Mouse (Mus musculus): Measurements from ENCODE around the gene Trmt112. TPM values are rescaled to one million over a fixed set of nuclear protein-coding genes. Genes with fewer than 3 reads are reported as not detected.

Gene Trmt112
- polyA plus RNA-seq, 1 experiment from 2014 or later = 131 TPM

DNA sequence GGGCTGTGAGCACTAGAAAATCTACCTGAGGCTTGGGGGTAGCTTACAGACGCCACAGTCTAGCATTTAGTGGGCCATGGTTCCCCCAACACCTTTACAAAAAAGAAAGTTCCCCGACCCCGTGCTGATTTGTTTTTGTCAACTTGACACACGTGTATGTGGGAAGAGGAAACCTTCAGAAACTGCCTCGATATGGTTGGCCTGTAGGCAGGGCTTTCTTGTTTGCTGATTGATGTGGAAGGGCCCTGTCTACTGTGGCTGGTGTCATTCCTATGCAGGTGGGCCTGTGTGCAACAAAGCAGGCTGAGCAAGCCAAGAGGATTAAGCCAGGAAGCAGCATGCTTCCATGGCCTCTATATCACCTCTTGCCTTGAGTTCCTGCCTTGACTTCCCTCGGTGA, 3.5 kb downstream of the Trmt112 start:
- ATAC-seq (ENCODE audit: insufficient read depth, low FRiP score, low TSS enrichment) (no peak), DNase-seq (ENCODE audit: low spot score) (no peak)
- no peak overlapping the region for H3K4me2 ChIP-seq (ENCODE audit: low read depth)
- H3K9me3 ChIP-seq (ENCODE audit: control insufficient read depth, low read length) = no peaks in the 10 kb centered on the region
- H3K9ac ChIP-seq (ENCODE audit: low read length) = no peak overlapping the region
- peaks cover 9% of the 10 kb centered on the region; the same call in 1 of the 2 replicates for H3K36me3 ChIP-seq (ENCODE audit: control insufficient read depth, insufficient read depth, low read length)
- WGBS = 93% methylated on average over 6 of the region's 6 CpGs
- no peak overlapping the region for H3K27ac ChIP-seq (ENCODE audit: low read depth, low read length)
- no peaks in the 10 kb centered on the region for H3K27me3 ChIP-seq (ENCODE audit: control insufficient read depth, insufficient read depth, low read length)
- H3K4me3 ChIP-seq (ENCODE audit: low read depth, low read length) = no peak overlapping the region
- H3K4me1 ChIP-seq (ENCODE audit: control insufficient read depth, insufficient read depth, low read length) = peaks cover 14% of the 10 kb centered on the region

DNA sequence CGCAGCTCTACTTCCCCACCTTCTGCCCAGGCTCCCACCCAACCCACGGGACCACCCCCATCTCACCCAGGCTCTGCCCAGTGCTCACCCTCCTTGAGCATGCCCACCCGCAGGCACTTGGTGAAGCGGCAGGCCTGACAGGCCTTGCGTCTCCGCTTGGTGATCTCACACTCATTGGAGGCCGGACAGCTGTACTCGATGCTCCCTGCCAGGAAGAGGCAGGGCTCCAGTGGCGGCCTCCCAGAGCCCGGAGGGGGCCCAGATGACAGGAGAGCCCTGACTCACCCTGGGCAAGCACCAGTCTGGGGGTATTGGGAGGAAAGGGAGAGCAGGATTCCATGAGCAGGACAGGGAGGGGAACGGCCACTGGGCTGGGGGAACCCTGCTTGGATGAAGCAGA, 4.5 kb downstream of the Trmt112 start:
- ATAC-seq (ENCODE audit: insufficient read depth, low FRiP score, low TSS enrichment) = no peak
- no peak overlapping the region for H3K27ac ChIP-seq (ENCODE audit: low read depth, low read length)
- 85% methylated on average over 11 of the region's 11 CpGs for WGBS
- H3K36me3 ChIP-seq (ENCODE audit: control insufficient read depth, insufficient read depth, low read length) = peaks cover 9% of the 10 kb centered on the region; the same call in 1 of the 2 replicates
- H3K4me2 ChIP-seq (ENCODE audit: low read depth) = no peak overlapping the region
- H3K4me3 ChIP-seq (ENCODE audit: low read depth, low read length) = no peak overlapping the region
- H3K4me1 ChIP-seq (ENCODE audit: control insufficient read depth, insufficient read depth, low read length) = peaks cover 6% of the 10 kb centered on the region
- no peak for DNase-seq (ENCODE audit: low spot score)
- no peak overlapping the region for H3K9ac ChIP-seq (ENCODE audit: low read length)
- no peaks in the 10 kb centered on the region for H3K27me3 ChIP-seq (ENCODE audit: control insufficient read depth, insufficient read depth, low read length)
- no peaks in the 10 kb centered on the region for H3K9me3 ChIP-seq (ENCODE audit: control insufficient read depth, low read length)

DNA sequence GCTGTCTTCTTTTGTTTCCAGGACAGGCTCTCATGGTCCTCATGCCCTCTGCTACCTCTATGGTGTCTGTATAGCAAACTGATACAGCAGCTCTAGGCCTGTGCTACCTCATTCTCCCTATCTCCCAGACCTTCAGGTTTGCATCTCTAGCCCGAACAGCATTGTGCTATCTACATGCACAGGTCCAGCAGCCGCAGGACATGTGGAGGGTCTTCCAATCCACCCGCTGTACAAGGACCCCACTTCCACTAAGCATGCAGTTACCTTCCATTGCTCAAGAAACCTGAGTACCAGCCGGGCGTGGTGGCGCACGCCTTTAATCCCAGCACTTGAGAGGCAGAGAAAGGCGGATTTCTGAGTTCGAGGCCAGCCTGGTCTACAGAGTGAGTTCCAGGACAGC, 5.0 kb downstream of the Trmt112 start:
- Histone ChIP-seq H3K36me3 (ENCODE audit: control insufficient read depth, insufficient read depth, low read length) (peaks cover 9% of the 10 kb centered on the region; the same call in 1 of the 2 replicates), H3K27ac (ENCODE audit: low read depth, low read length) (no peak overlapping the region), H3K4me3 (ENCODE audit: low read depth, low read length) (no peak overlapping the region), H3K4me1 (ENCODE audit: control insufficient read depth, insufficient read depth, low read length) (peaks cover 4% of the 10 kb centered on the region), H3K27me3 (ENCODE audit: control insufficient read depth, insufficient read depth, low read length) (no peaks in the 10 kb centered on the region), H3K9ac (ENCODE audit: low read length) (no peak overlapping the region), H3K4me2 (ENCODE audit: low read depth) (no peak overlapping the region), H3K9me3 (ENCODE audit: control insufficient read depth, low read length) (no peaks in the 10 kb centered on the region)
- 94% methylated on average over 9 of the region's 9 CpGs for WGBS
- no peak for DNase-seq (ENCODE audit: low spot score)
- ATAC-seq (ENCODE audit: insufficient read depth, low FRiP score, low TSS enrichment) = no peak

DNA sequence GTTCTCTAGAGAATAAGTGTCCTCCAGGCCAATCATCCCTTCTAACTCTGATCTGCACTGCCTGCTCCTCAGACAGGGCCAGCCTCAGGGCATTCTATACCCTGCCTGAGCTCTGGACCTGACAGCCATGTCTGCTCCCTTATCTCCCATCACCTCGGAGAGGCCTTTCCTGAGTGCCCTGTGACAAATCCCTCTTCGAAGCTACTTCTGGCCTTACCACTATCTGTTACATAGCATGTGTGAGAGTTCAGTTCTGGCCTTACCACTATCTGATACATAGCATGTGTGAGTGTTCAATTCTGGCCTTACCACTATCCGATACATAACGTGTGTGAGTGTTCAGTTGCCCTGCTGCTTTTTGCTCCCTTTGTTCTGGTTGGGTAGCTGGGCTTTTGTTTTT, 5.8 kb downstream of the Trmt112 start:
- H3K36me3 ChIP-seq (ENCODE audit: control insufficient read depth, insufficient read depth, low read length) = peaks cover 9% of the 10 kb centered on the region; the same call in 1 of the 2 replicates

DNA sequence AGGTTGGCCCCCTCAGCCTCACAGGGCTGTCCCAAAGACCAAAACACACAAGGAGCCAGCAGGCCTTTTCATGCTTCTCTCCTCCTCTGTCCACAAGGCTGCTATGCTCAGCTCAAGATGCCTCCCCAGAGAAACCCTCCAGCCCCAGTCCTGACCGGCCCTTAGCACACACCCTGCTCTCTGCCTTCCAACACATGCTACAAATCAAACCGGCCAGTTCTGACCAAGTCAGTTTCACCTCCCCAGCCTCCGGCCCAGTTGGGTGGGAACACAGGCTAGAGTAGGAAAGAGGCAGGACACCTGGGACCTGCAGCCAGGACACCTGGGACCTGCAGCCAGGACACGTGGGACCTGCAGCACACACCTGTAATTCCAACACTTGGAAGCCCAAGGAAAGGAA, 7.0 kb downstream of the Trmt112 start:
- ATAC-seq (ENCODE audit: insufficient read depth, low FRiP score, low TSS enrichment) (no peak), DNase-seq (ENCODE audit: low spot score) (no peak)
- H3K27ac ChIP-seq (ENCODE audit: low read depth, low read length) = no peak overlapping the region
- no peaks in the 10 kb centered on the region for H3K27me3 ChIP-seq (ENCODE audit: control insufficient read depth, insufficient read depth, low read length)
- no peak overlapping the region for H3K9ac ChIP-seq (ENCODE audit: low read length)
- H3K4me1 ChIP-seq (ENCODE audit: control insufficient read depth, insufficient read depth, low read length) = peaks cover 13% of the 10 kb centered on the region
- WGBS = 81% methylated on average over 4 of the region's 4 CpGs
- H3K4me2 ChIP-seq (ENCODE audit: low read depth) = no peak overlapping the region
- no peak overlapping the region for H3K4me3 ChIP-seq (ENCODE audit: low read depth, low read length)
- H3K36me3 ChIP-seq (ENCODE audit: control insufficient read depth, insufficient read depth, low read length) = peaks cover 9% of the 10 kb centered on the region; the same call in 1 of the 2 replicates
- H3K9me3 ChIP-seq (ENCODE audit: control insufficient read depth, low read length) = no peaks in the 10 kb centered on the region

More for the DNA sequence above, 5.8 kb downstream of the Trmt112 start:
- no peak overlapping the region for H3K4me2 ChIP-seq (ENCODE audit: low read depth)
- no peak overlapping the region for H3K27ac ChIP-seq (ENCODE audit: low read depth, low read length)
- no peak overlapping the region for H3K9ac ChIP-seq (ENCODE audit: low read length)
- peaks cover 9% of the 10 kb centered on the region for H3K4me1 ChIP-seq (ENCODE audit: control insufficient read depth, insufficient read depth, low read length)
- H3K4me3 ChIP-seq (ENCODE audit: low read depth, low read length) = no peak overlapping the region
- 94% methylated on average over 4 of the region's 4 CpGs for WGBS
- no peak for DNase-seq (ENCODE audit: low spot score)
- no peak for ATAC-seq (ENCODE audit: insufficient read depth, low FRiP score, low TSS enrichment)
- H3K27me3 ChIP-seq (ENCODE audit: control insufficient read depth, insufficient read depth, low read length) = no peaks in the 10 kb centered on the region
- H3K9me3 ChIP-seq (ENCODE audit: control insufficient read depth, low read length) = no peaks in the 10 kb centered on the region

DNA sequence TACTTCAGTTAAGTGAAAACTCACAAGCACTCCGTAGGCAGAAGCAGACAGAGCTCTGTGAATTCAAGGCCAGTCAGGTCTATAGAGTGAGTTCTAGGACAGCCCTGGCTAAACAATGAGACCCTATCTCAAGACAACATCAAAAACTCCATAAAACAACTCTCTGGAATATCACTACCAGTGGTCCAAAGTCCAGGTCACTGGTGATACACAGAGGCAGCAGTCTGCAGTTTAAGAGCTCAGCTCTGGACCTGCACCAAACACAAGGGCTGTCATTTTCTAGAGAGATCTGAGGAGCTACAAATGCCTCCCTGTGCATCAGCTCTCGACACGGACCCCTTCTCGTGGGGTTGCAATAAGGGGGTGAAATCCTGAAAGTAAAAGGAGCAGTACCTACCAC, 8.8 kb downstream of the Trmt112 start:
- WGBS = 88% methylated on average over 4 of the region's 4 CpGs
- ATAC-seq (ENCODE audit: insufficient read depth, low FRiP score, low TSS enrichment) = no peak

DNA sequence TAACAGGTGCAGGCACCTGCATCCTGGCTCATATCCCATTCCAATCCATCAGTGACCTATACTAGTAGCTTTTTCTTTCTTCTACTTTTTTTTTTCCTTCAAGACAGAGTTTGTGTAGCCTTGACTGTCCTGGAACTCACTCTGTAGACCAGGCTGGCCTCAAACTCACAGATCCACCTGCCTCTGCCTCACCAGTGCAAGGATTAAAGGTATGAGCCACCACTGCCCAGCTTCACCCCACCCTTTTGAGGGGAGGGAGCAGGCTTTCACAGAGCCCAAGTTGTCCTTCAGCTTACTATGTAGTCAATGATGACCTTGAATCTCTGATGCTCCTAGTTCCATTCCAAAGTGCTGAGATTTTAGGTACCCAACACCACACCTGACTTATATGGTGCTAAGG, 9.9 kb downstream of the Trmt112 start:
- DNase-seq (ENCODE audit: low spot score) (no peak), ATAC-seq (ENCODE audit: insufficient read depth, low FRiP score, low TSS enrichment) (no peak)
- no peak overlapping the region for H3K4me2 ChIP-seq (ENCODE audit: low read depth)
- peaks cover 16% of the 10 kb centered on the region for H3K4me1 ChIP-seq (ENCODE audit: control insufficient read depth, insufficient read depth, low read length)
- H3K27ac ChIP-seq (ENCODE audit: low read depth, low read length) = no peak overlapping the region
- no peak overlapping the region for H3K9ac ChIP-seq (ENCODE audit: low read length)
- H3K4me3 ChIP-seq (ENCODE audit: low read depth, low read length) = no peak overlapping the region
- no peaks in the 10 kb centered on the region for H3K36me3 ChIP-seq (ENCODE audit: control insufficient read depth, insufficient read depth, low read length)
- H3K27me3 ChIP-seq (ENCODE audit: control insufficient read depth, insufficient read depth, low read length) = peaks cover 21% of the 10 kb centered on the region
- H3K9me3 ChIP-seq (ENCODE audit: control insufficient read depth, low read length) = no peaks in the 10 kb centered on the region

More for the DNA sequence above, 8.8 kb downstream of the Trmt112 start:
- peaks cover 11% of the 10 kb centered on the region for H3K27me3 ChIP-seq (ENCODE audit: control insufficient read depth, insufficient read depth, low read length)
- H3K36me3 ChIP-seq (ENCODE audit: control insufficient read depth, insufficient read depth, low read length) = peaks cover 2% of the 10 kb centered on the region; the same call in 1 of the 2 replicates
- DNase-seq (ENCODE audit: low spot score) = no peak
- peaks cover 16% of the 10 kb centered on the region for H3K4me1 ChIP-seq (ENCODE audit: control insufficient read depth, insufficient read depth, low read length)
- H3K4me3 ChIP-seq (ENCODE audit: low read depth, low read length) = no peak overlapping the region
- no peak overlapping the region for H3K27ac ChIP-seq (ENCODE audit: low read depth, low read length)
- no peak overlapping the region for H3K9ac ChIP-seq (ENCODE audit: low read length)
- no peak overlapping the region for H3K4me2 ChIP-seq (ENCODE audit: low read depth)
- H3K9me3 ChIP-seq (ENCODE audit: control insufficient read depth, low read length) = no peaks in the 10 kb centered on the region

DNA sequence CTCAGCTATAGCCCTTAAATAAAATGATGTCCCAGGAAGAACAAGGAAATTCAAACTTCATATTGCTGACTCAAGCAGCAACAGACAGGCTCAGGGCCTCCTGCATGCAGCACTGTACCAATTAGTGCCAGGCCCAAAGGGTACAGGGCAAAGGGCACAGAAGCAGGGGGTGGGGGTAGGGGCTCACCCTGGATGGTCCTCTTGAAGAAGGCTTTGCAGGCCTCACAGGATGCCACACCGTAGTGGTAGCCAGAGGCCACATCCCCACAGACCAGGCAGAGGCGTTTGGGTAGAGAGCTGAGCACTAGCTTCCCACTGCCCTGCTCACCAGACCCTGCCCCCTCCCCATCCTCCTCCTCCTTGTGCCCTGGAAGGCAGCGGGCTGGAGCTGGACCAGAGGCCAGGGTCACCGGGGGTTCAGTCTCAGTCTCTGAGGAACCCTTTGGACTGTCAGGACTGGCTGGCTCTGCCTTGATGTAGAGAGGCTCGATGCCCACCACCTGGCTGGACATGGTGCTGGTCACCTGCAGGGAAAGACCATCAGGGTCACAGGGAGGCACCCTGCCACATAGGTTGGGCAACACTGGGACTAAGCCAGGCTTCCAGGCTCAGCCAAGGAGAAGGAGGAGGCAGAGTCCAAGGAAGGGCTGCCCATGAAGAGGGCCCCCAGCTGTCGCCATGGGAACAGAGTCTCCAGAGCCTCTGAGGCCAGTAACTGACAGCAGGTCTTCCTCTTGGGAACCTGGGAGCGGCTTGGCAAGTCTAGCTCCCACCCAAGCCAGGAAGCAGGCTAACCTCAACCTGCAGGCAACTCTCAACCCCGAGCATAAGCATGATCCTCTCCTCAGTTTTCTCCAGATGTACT, 10.6 kb downstream of the Trmt112 start:
- no peaks in the 10 kb centered on the region for H3K36me3 ChIP-seq (ENCODE audit: control insufficient read depth, insufficient read depth, low read length)
- 50% methylated on average over 8 of the region's 8 CpGs for WGBS
- H3K4me3 ChIP-seq (ENCODE audit: low read depth, low read length) = peak overlapping the region; percentile 75
- no peak overlapping the region for H3K27ac ChIP-seq (ENCODE audit: low read depth, low read length)
- no peaks in the 10 kb centered on the region for H3K9me3 ChIP-seq (ENCODE audit: control insufficient read depth, low read length)
- H3K27me3 ChIP-seq (ENCODE audit: control insufficient read depth, insufficient read depth, low read length) = peaks cover 27% of the 10 kb centered on the region
- peak overlapping the region; percentile 41 for H3K9ac ChIP-seq (ENCODE audit: low read length)
- peaks cover 16% of the 10 kb centered on the region for H3K4me1 ChIP-seq (ENCODE audit: control insufficient read depth, insufficient read depth, low read length)
- peak overlapping the region; percentile 86 for H3K4me2 ChIP-seq (ENCODE audit: low read depth)
- ATAC-seq (ENCODE audit: insufficient read depth, low FRiP score, low TSS enrichment) (no peak), DNase-seq (ENCODE audit: low spot score) (no peak)
